Mouse (Mus musculus) E14TG2a.4 (cell line): ENCODE data around the gene Cep152.

Experiments used
- CTCF ChIP-seq: conservative IDR thresholded peaks from 2 replicates; pipeline ENCODE4 v1.5.1; 2014; ENCODE audit warnings: low read length
- POU5F1 ChIP-seq: IDR thresholded peaks from 2 replicates; pipeline ENCODE4 v1.6.1; 2014; ENCODE audit warnings: low read length, borderline replicate concordance

DNA sequence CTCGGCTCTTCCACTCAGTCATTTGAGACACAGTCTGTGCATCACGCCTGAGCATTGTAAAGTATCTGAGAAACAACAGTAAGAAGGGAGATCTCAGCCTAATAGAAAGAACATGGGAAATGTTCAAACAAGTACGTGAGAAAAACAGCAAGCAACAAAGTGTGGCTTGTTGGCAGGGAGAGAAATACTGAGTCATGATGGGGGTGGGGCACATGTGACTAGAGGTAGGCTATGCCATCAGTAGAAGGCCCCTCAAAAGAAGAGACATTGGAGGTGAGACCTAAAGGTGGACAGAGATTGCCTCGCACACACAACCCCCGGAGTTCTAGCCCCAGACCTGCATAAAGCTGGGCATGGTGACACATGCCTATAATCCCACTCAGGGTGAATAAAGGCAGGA lies 40.3 kb upstream of the Cep152 start:
- TF ChIP-seq CTCF (no peak), POU5F1 (no peak)
